Mouse (Mus musculus) megakaryocyte progenitor cell, adult 5-6 weeks (primary cell): ENCODE results near the gene Tbx6. TPM values are rescaled to one million over a fixed set of nuclear protein-coding genes. Genes with fewer than 3 reads are reported as not detected.

Experiments
- ATAC-seq: replicated peaks from 2 replicates; pipeline ENCODE4 v1.8.0; 2016; ENCODE audit warnings: mild to moderate bottlenecking, moderate TSS enrichment, inconsistent platforms; ENCODE audit not compliant: poor library complexity
- total RNA-seq, 2 experiments: library from RNA; stranded (forward) in 1 of 2; stranded (reverse) in 1 of 2; fragments of 157-497, 149-512 nt in 1 of 2; fragments of 200-1000 nt in 1 of 2; gene quantifications; 2 replicates each; pipeline versions ENCODE4 v1.2.3 to v1.2.4; 2015 to 2017

The Tbx6 gene
- 0.34 and 0.42 TPM in 2 replicates for total RNA-seq (2015)
- total RNA-seq (2017): 0.14 TPM in 1 of 2 replicates, not detected in the other

DNA sequence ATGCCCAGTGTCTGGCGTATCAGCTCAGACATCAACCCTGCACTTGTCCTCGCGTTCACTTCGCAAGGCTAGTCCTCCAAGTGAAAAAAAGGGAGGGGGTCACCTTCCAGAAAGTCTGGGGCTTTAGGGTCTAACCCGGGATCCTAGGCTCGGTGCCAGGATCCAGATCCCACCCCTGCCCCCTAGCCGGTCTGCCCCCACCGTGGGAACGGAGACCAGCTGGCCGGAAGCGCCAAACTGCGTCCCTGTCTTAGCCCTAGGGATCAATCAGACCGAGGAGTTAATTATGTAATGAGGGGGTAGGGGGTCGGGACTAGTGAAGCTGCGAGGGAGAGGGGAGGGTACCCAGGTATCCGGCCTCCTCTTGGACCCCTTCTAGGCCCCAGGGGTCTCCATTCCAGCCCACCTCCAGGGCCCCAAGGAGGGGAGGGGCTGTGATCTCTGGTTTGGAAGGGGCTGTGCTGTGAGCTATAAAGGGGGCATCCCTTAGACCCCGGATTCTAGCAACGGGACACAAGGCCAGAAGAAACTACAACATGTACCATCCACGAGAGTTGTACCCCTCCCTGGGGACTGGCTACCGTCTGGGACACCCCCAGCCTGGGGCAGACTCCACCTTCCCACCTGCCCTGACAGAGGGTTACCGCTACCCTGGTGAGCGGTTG lies at the start of gene Tbx6:
TSS of gene Tbx6 (plus strand) at position 513 of the 665 bp plus-strand sequence.
- ATAC-seq: no peak

- peak; percentile 54 for ATAC-seq
These were observed 45.2 kb upstream of the Tbx6 start for GRCm38 (mm10) chr7:126736122-126736521.

DNA sequence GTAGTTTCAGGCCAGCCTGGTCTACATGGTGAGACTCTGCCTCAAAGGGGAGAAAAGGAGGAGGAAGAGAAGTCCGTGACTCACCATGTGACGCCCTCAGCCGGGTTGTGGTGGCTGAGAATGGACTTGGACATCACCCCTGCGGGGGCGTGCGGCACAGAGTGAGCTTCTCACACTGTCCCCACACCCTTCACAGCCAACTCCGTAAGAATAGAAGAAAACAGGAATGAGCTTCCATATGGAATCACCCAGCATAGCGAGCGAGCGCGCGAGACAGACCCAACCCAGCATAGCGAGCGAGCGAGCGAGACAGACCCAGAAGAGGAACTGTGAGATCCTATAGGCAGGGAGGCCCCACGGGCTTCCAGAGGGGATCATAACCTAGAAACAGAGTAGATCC lies 41.7 kb upstream of the Tbx6 start:
- ATAC-seq: no peak

DNA sequence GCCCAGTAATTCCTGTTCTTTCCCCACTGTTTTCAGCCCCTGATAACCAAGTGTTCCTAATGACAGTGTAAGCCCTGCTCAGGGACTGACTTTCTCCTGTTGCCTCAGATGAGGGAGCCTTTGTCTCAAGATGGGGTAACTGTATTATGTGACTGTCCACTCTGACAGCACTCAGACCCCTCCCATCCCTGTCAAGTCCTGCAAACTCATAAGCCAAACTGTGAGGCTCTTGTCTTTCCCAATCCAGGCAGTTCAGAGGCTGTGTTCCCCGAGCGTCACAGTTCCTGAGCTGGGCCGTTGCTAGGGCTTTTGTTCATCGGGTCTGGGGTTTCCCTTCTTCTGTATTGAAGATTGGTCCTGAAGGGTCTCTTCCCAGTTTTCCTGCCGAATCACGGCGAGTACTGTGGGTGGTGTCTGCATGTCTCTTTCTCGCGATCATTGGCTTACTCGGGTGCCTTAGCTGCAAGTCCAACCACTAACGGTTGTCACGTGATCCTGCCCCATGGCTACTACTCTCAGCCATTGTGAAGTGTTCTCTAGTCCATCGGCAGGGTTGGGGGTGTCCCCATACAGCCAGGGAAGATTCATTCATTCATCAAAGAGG lies 41.0 kb upstream of the Tbx6 start:
- ATAC-seq: 0 out of 2 replicates have a peak, but pooled peaks have one; percentile 9

DNA sequence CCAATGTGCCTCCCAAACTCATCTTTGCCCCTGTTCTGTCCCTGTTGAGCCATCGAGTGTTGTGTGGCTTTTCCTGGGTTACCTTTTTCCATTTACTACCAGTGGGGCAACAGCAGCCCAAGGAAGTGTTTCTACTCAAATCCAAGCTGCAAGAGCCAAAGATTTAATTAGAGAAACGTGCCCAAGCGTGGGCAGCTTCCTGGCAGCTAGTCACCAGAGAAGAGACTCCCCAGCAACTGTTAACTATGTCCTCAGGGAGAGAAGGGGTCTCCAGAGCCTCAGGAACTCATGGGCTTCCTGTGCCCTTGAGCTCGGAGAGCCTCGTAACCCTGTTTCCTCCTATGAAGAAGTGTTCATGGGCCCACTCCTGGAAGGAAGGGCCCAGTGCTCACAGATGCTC lies 40.3 kb upstream of the Tbx6 start:
- ATAC-seq: no peak

- no peak for ATAC-seq
These were observed 39.8 kb upstream of the Tbx6 start for GRCm38 (mm10) chr7:126741452-126741851.

- no peak for ATAC-seq
These were observed 39.3 kb upstream of the Tbx6 start for GRCm38 (mm10) chr7:126741964-126742482.

DNA sequence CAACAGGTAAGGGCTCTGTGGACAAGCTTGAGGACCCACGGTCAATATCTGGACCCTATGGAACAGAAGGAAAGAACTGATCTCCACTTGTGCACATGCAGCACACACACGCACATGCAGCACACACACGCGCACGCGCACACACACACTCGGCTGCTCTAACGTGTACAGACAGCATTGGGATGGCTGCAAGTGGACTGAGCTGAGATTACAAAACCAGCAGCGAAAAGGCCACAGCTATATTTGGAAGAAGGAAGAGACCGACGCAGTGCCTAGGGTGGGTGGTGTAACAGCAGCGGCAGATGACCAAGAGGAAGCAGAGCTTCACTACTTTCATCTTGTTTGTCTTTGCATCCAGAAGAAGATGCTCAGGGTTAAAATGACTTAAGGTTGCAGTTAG lies 35.2 kb upstream of the Tbx6 start:
- peak; percentile 89 for ATAC-seq

GRCm38 (mm10) chr7:126746798-126747197 lies 34.5 kb upstream of the Tbx6 start:
- peak; percentile 86 for ATAC-seq

GRCm38 (mm10) chr7:126748824-126749223 lies 32.5 kb upstream of the Tbx6 start:
- ATAC-seq: no peak

- no peak for ATAC-seq
These were observed 31.5 kb upstream of the Tbx6 start for GRCm38 (mm10) chr7:126749582-126750343.

DNA sequence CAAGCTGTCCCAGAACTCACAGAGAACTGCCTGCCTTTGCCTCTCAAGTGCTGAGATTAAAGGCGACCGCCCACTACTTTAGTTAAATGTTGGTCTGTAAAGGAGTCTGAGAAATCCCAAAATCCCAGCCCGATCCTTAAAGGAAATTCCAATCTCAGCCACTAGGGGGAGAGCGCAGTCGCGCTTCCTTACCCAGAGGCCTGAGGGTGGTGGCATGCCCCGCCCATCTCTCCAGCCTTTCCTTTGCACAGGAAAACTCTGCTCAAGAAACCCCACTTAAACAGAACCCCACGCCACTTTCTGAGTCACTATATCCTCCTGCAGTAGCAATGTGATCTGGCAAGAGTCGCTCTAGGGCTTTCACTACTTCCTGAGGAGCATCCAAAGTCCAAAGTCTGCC lies 26.4 kb upstream of the Tbx6 start:
- ATAC-seq: peak; percentile 68

GRCm38 (mm10) chr7:126758539-126758938 lies 22.7 kb upstream of the Tbx6 start:
- no peak for ATAC-seq

DNA sequence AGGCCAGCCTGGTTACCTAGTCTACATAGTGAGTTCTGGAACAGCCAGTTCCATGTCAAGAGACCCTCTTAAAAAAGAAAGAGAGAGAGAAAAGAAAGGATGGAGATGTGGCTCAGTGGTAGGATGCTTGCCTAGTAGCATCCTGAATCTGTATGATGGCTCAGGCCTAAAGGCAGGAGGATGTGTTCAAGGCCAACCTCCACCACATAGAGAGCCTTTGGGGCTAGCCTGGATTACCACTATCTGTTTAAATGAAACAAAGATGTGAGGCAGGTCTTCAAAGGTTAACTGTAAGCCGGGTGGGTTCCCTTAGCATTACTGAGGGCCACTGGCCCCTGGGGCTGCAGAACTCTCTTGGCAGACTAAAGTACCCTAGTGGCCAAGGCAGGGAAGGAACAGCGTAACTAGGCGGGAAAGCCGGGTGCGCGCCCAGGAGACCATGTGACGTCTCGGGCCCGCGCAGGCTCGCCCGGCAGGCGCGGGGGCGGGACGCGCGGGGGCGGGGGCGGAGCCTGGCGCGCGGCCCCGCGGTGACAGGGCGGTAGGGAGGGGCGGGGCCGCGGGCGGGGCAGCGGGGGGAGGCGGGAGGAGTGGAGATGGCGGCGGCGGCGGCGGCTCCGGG lies 22.1 kb upstream of the Tbx6 start, which contains the start of gene Mapk3:
TSS of gene Mapk3 (plus strand) at position 552 of the 622 bp plus-strand sequence.
- peak; percentile 91 for ATAC-seq

- ATAC-seq: no peak
These were observed 21.5 kb upstream of the Tbx6 start for GRCm38 (mm10) chr7:126759672-126760390.

DNA sequence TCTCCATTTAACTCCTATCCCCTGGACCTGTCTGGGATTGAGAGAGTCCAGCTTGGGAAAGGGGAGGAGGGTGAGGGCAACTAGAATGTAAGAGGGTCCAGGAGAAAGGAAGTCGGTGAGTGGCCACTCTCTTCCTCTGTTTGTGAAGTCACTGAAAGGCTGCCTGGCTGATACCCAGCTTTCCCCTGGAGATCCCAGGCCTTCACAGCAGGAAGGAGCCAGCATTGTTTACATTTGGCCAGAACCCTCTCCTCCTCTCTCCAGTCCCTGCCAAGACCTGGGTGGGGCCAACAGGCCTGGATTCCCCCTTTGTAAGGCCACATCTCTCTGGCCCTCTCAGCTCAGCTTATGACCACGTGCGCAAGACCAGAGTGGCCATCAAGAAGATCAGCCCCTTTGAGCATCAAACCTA lies 20.9 kb upstream of the Tbx6 start:
- no peak for ATAC-seq

- no peak for ATAC-seq
These were observed 20.3 kb upstream of the Tbx6 start for GRCm38 (mm10) chr7:126760956-126761355.

- ATAC-seq: no peak
These were observed 19.7 kb upstream of the Tbx6 start for GRCm38 (mm10) chr7:126761529-126762067.

DNA sequence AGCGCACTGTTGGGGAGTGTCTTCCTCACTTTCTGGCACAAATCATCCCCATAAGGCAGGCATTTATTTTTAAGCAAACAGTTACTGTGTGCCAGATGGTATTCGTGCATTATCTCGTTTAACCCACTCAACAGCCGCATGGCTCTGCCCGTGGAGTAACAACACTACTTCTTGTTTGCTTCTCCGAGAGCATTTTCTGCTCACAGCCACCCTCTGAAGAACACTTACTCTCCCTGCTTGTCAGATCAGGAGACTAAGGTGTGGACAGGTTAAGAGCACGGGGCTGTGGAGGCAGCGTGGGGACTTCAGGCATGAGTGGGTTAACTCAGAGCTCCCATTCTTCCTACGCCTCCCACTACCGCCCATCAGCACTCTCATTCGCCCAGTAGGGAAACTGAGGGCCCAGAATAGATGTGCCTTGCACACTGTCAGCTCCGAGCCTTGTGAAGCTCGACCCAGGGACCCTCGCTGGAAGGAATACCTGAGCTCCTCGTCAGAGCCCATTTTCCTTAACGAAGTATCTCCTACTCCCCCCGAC lies 18.7 kb upstream of the Tbx6 start:
- ATAC-seq: 0 out of 2 replicates have a peak, but pooled peaks have one; percentile 3

DNA sequence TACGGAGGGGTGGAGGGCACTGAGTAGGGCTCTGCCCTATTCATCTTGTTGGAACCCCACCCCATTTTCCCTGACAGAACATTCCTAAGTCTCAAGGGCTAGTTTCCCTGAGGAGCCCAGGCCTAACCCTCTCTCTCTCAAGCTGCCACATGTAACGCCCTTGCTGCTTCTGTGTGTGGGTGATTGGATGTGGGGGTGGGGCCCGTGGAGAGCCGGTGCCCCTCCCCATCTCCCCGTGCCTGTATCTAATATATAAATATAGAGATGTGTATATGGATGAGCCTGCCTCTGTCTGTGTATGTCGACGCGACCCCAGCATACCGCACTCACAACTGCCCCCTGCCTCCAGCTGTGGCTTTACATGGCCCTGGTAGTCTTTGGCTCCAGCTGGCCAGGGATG lies 15.7 kb upstream of the Tbx6 start:
- 0 out of 2 replicates have a peak, but pooled peaks have one; percentile 6 for ATAC-seq
